Mouse (Mus musculus): ENCODE results near the gene Mturn.

Gene Mturn

GRCm38 (mm10) chr6:54731726-54732125, 50.3 kb downstream of the Mturn start:
- DNase-seq: no peak

- no peak for DNase-seq
Measured at GRCm38 (mm10) chr6:54732721-54733120, 51.3 kb downstream of the Mturn start.

- DNase-seq: no peak
Measured at GRCm38 (mm10) chr6:54736126-54736525, 54.7 kb downstream of the Mturn start.

DNA sequence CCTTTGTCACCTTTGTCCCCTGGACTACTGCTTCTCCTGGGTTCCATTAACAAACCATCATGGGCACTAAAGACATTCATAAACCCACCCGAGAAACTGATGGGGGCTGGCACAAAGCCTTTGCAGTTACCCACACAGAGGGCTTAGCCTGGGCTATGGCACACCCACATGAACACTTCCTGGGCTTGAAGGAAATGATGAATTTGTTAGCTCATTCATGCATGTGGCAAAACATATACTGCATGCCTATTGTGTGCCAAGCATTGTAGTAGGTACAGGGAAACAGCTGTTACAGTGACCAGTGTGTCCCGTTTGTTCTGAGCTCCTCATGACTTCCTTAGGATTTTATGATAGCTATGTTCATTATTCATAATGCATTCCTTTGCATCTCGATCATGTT, 55.8 kb downstream of the Mturn start:
- DNase-seq: no peak

GRCm38 (mm10) chr6:54737684-54738083, 56.3 kb downstream of the Mturn start:
- no peak for DNase-seq

GRCm38 (mm10) chr6:54749056-54749455, 67.6 kb downstream of the Mturn start:
- no peak for DNase-seq

DNA sequence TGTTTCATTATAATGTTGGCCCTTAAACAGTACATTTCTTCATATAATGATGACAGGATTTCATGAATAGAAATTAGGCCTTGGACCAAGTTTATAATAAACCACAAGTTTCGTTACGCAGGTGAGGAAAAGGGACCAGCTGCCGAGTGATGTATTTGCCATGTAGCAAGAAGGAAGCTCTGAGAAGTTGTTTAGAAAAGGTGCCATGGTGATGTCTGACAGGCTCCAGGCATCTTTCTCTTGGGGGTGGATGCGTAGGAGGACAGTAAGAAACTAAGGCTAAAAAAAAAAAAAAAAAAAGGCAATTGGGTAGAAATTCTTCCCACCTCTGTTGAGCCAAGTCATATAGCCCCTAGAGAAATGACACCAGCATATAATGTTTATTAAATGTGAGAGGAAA, 70.2 kb downstream of the Mturn start:
- DNase-seq: no peak

- DNase-seq: no peak
Measured at GRCm38 (mm10) chr6:54752076-54752475, 70.7 kb downstream of the Mturn start.
